Mouse (Mus musculus) forebrain, embryonic 15.5 days (tissue): ENCODE data around the gene Zfp687. TPM values are rescaled to one million over a fixed set of nuclear protein-coding genes. Genes with fewer than 3 reads are reported as not detected.

ENCODE experiments used
- ATAC-seq: fragments of 200-750 bp; cut with Nextera tagmentation; replicated peaks from 2 replicates; pipeline ENCODE4 v1.8.0; 2017; ENCODE audit warnings: mild to moderate bottlenecking, moderate TSS enrichment, moderate library complexity
- H3K27ac ChIP-seq: fragments of 300-500 bp; sonication (generic); replicated peaks from 2 replicates; pipeline ENCODE4 v1.5.1; 2015; ENCODE audit warnings: mild to moderate bottlenecking, inconsistent platforms
- H3K27me3 ChIP-seq: fragments of 300-500 bp; sonication (generic); 2 replicates; pipeline ENCODE4 v1.6.1; 2015; ENCODE audit warnings: inconsistent platforms
- H3K36me3 ChIP-seq: fragments of 300-500 bp; sonication (generic); 2 replicates; pipeline ENCODE4 v1.6.1; 2015; ENCODE audit warnings: mild to moderate bottlenecking, inconsistent platforms
- H3K4me1 ChIP-seq: fragments of 300-500 bp; sonication (generic); 2 replicates; pipeline ENCODE4 v1.6.1; 2015; ENCODE audit warnings: inconsistent platforms
- H3K4me2 ChIP-seq: fragments of 300-500 bp; sonication (generic); replicated peaks from 2 replicates; pipeline ENCODE4 v1.6.1; 2015; ENCODE audit warnings: mild to moderate bottlenecking, inconsistent platforms
- H3K4me3 ChIP-seq: fragments of 300-500 bp; sonication (generic); 2 replicates; pipeline ENCODE4 v1.5.1; 2015; ENCODE audit warnings: mild to moderate bottlenecking, inconsistent platforms
- H3K9ac ChIP-seq: fragments of 300-500 bp; sonication (generic); replicated peaks from 2 replicates; pipeline ENCODE4 v1.6.1; 2015; ENCODE audit warnings: mild to moderate bottlenecking, inconsistent platforms
- H3K9me3 ChIP-seq: fragments of 300-500 bp; sonication (generic); 2 replicates; pipeline ENCODE4 v1.6.1; 2016; ENCODE audit warnings: inconsistent platforms
- WGBS: fragments of 180-500 bp; shearing (Covaris S2); methylation state at CpG from one replicate; pipeline ENCODE4 v1.1.7; 2015; ENCODE audit warnings: mixed read lengths; 5-methylcytosine and 5-hydroxymethylcytosine counted together
- polyA plus RNA-seq: library from polyadenylated mRNA; unstranded; fragments of >200 nt; fragmentation: Nextera tagmentation; extraction: Ambion mirVana; gene quantifications from 2 replicates; pipeline ENCODE4 v1.2.1, GENCODE M21; 2015

Gene Zfp687
- polyA plus RNA-seq, 1 experiment from 2014 or later: 23.0 TPM

DNA sequence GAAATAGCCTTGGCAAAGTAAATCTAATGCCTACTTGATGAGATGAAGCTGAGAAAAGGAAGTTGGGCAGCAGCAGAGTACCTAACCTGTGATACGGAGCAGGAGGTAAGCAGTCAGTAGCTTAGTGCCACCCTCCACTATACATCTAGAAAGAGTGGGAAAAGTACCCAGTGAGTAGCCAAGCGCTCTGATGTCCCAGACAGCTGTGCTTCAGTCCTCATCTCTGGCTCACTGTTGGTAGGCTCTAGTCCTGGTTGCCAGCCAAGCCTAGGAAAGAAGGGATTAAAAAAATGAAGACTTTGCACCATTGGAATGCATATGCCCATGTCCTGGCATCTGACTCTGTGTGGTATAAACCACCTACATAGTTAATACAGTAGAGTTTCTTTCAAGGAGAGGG, 29.7 kb downstream of the Zfp687 start:
- no peaks in the 10 kb centered on the region for H3K27me3 ChIP-seq
- H3K9ac ChIP-seq: no peak overlapping the region
- no peak for ATAC-seq
- H3K36me3 ChIP-seq: peaks cover 30% of the 10 kb centered on the region
- 95% methylated on average over 2 of the region's 2 CpGs for WGBS
- no peak overlapping the region for H3K4me3 ChIP-seq
- 0 out of 2 replicates have a peak, but pooled peaks cover 4% of the 10 kb centered on the region for H3K4me1 ChIP-seq
- no peak overlapping the region for H3K4me2 ChIP-seq
- no peak overlapping the region for H3K27ac ChIP-seq
- H3K9me3 ChIP-seq: no peaks in the 10 kb centered on the region

DNA sequence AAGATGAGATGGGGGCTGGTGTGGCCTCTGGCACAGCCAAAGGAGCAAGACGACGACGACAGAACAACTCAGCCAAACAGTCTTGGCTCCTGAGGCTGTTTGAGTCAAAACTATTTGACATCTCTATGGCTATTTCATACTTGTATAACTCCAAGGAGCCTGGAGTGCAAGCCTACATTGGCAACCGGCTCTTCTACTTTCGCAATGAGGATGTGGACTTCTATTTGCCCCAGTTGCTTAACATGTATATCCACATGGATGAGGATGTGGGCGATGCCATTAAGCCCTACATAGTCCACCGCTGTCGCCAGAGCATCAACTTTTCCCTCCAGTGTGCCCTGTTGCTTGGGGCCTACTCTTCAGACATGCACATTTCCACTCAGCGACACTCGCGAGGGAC, 30.9 kb downstream of the Zfp687 start:
- Histone ChIP-seq H3K27me3 (no peaks in the 10 kb centered on the region), H3K9me3 (no peaks in the 10 kb centered on the region), H3K27ac (no peak overlapping the region), H3K9ac (no peak overlapping the region), H3K36me3 (peaks cover 27% of the 10 kb centered on the region), H3K4me3 (no peak overlapping the region), H3K4me1 (0 out of 2 replicates have a peak, but pooled peaks cover 2% of the 10 kb centered on the region), H3K4me2 (no peak overlapping the region)
- ATAC-seq: no peak
- 93% methylated on average over 11 of the region's 11 CpGs for WGBS

DNA sequence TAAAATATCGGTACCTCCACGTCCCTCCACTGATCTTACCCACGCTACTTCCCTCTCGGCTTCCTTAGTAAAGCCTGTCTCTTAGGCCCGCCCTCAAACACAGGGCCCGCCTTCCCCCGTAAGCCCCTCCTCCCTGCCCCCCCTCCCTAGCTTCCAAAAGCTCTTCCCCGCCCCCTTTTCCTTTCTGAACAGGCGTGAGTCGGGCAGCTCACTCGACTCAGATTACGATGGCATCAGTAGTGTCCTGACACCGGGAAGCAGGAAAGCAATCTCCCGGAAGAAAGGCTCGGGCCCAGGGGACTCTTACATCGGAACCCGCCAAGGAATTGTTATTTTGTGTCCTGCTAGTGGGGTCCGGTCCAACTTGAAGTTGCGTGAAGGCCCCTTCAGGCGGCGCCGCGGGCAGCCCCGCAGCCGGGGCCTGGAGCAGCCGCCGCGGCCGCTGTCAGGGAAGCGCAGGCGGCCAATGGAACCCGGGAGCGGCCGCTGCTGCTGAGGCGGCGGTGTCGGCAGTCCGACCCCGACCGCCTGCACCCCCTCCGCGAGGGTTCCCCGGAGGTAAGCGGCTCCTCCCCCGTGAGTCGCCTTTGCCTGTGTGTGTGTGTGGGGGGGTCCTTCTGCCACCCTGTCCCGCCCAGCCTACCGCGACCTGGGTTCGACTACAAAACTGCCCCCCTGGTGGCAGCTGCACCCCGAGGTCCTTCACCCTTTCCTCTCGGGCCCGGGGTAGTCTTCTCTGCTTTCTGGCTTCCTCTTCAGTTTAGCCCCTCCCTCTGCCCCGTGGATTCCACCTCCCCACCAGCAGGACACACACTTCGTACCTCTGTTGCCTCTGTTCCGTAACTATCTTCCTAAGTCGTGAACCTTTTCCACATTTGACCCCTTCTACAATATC, 40.5 kb downstream of the Zfp687 start, which contains the start of gene Pi4kb:
Gene Pi4kb, plus strand, starts transcription at position 204 of the 895 bp plus-strand sequence.
- Histone ChIP-seq H3K4me1 (peaks cover 18% of the 10 kb centered on the region), H3K27ac (peak within 1 kb of the TSS; percentile 92), H3K36me3 (peaks cover 9% of the 10 kb centered on the region; the same call in 1 of the 2 replicates), H3K9ac (peak within 1 kb of the TSS; percentile 96), H3K4me2 (peak within 1 kb of the TSS; percentile 54), H3K9me3 (no peaks in the 10 kb centered on the region), H3K4me3 (peak within 1 kb of the TSS; percentile 96), H3K27me3 (no peaks in the 10 kb centered on the region)
- WGBS: under 1% methylated on average over 57 of the region's 57 CpGs
- ATAC-seq: peak; percentile 96

DNA sequence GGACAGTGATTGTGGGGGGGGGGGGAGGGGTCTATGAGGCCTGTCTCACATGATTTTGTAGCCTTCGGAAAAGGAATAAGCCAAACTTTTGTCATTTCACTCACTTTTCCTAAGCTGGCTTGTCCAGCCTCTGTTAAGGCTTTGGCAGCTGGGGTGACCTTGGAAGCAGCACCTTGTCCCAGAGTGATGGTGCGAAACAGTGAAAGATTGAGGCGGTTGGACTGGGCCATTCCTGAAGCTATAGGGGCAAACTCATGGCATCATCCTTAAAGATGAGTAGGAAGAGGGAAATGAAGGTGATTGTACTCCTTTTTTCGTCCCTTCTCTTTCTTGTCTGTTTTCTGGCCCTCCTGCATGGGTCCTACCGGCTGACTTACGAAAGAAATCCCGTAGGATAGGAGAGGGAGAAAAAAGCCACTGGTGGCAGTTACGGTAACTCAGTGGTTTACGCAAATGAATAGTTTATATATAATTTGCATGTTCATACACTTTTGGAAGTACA, 41.2 kb downstream of the Zfp687 start:
- Histone ChIP-seq H3K36me3 (peaks cover 5% of the 10 kb centered on the region; the same call in 1 of the 2 replicates), H3K9me3 (no peaks in the 10 kb centered on the region), H3K27ac (peak overlapping the region; percentile 92; the same call in 1 of the 2 replicates), H3K4me3 (peak overlapping the region; percentile 96), H3K4me1 (peaks cover 18% of the 10 kb centered on the region), H3K9ac (peak overlapping the region; percentile 46), H3K27me3 (no peaks in the 10 kb centered on the region), H3K4me2 (peak overlapping the region; percentile 54)
- WGBS: 17% methylated on average over 9 of the region's 9 CpGs
- ATAC-seq: peak; percentile 57

DNA sequence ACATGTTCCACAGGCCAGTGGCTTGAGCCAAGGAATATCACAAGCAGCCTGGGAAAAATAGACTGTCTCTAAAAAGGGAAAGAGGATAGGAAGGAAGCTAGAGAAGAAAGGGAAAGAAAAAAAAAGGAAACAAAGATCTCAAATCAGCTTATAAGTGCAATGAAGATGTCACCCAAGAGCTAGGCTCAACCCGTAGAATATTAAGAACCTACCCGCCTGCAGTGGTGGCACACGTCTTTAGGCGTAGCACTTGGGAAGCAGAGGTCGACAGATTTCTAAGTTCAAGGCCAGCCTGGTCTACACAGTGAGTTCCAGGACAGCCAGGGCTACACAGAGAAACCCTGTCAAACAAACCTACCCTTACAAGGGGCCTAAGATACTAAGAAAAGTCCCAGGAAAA, 41.6 kb downstream of the Zfp687 start:
- Histone ChIP-seq H3K4me1 (peaks cover 18% of the 10 kb centered on the region), H3K27ac (no peak overlapping the region), H3K27me3 (no peaks in the 10 kb centered on the region), H3K9me3 (no peaks in the 10 kb centered on the region), H3K4me3 (no peak overlapping the region), H3K9ac (no peak overlapping the region), H3K36me3 (peaks cover 5% of the 10 kb centered on the region; the same call in 1 of the 2 replicates), H3K4me2 (peak overlapping the region; percentile 54; the same call in 1 of the 2 replicates)
- WGBS: 88% methylated on average over 5 of the region's 5 CpGs
- ATAC-seq: no peak

DNA sequence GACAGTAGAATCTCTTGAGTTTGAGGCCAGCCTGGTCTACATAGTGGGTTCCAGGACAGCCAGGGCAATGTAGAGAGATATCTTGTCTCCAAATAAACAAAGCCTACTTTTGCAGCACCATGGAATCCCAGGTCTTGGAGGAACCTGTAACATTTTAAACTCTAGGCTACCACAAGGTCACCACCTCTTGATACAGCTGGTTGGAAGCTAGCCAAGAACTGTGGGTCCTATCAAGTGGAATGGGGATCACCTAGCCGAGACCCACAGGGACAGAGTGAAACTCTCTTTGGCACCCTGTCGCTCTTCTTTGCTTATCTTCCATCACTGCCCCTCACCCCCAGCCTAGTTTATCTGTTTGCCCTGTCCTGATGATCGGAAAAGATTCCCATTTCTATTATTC, 42.7 kb downstream of the Zfp687 start:
- ATAC-seq: no peak

DNA sequence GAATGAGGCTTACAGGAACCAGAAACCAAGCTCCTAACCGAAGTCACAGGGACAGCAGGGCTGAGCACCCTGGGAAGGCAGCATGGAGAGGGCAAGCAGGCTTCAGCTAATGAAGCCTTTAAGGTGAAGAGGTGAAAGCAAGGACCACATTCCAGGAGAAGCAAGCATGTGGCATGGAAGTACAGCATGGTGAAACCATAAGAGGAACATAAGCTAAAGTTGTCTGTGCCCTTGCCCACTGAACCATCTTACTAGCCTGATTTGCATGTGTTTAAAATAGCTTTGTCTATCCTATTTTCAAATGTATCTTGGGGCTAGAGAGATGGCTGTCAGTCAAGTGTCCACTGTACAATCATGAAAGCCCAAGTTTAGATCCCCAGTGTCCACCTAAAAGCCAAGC, 49.4 kb downstream of the Zfp687 start:
- ATAC-seq: no peak
- H3K4me1 ChIP-seq: no peaks in the 10 kb centered on the region
- H3K9ac ChIP-seq: no peak overlapping the region
- H3K4me3 ChIP-seq: no peak overlapping the region
- no peak overlapping the region for H3K27ac ChIP-seq
- H3K36me3 ChIP-seq: no peaks in the 10 kb centered on the region
- no peaks in the 10 kb centered on the region for H3K9me3 ChIP-seq
- no peaks in the 10 kb centered on the region for H3K27me3 ChIP-seq
- no peak overlapping the region for H3K4me2 ChIP-seq
- WGBS: 78% methylated on average over 1 of the region's 1 CpGs

More for the DNA sequence above, 42.7 kb downstream of the Zfp687 start:
- Histone ChIP-seq H3K4me3 (no peak overlapping the region), H3K27me3 (no peaks in the 10 kb centered on the region), H3K9me3 (no peaks in the 10 kb centered on the region), H3K27ac (no peak overlapping the region), H3K9ac (no peak overlapping the region), H3K4me1 (peaks cover 18% of the 10 kb centered on the region), H3K4me2 (no peak overlapping the region), H3K36me3 (peaks cover 5% of the 10 kb centered on the region; the same call in 1 of the 2 replicates)
- WGBS: 90% methylated on average over 3 of the region's 3 CpGs

DNA sequence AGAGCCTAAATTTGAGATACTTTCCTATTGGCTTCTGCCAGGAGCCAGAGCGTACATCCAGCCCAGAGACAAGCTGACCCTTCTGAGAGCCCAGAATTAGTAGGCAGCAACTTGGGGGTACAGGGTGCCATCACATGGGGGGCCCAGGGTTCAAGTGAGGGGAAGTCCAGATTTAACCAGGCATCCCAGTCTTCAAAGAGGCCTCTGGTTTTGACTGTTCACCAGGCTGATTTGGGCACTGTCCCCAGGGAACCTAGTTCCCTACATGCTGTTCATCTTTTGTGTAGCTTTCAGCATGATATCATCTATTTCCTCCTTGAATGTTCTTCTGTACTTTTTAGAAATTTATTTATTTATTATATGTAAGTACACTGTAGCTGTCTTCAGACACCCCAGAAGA, 50.3 kb downstream of the Zfp687 start:
- Histone ChIP-seq H3K4me2 (no peak overlapping the region), H3K36me3 (no peaks in the 10 kb centered on the region), H3K9ac (no peak overlapping the region), H3K4me1 (no peaks in the 10 kb centered on the region), H3K9me3 (no peaks in the 10 kb centered on the region), H3K27ac (no peak overlapping the region), H3K4me3 (no peak overlapping the region), H3K27me3 (no peaks in the 10 kb centered on the region)
- 88% methylated on average over 1 of the region's 1 CpGs for WGBS
- no peak for ATAC-seq

DNA sequence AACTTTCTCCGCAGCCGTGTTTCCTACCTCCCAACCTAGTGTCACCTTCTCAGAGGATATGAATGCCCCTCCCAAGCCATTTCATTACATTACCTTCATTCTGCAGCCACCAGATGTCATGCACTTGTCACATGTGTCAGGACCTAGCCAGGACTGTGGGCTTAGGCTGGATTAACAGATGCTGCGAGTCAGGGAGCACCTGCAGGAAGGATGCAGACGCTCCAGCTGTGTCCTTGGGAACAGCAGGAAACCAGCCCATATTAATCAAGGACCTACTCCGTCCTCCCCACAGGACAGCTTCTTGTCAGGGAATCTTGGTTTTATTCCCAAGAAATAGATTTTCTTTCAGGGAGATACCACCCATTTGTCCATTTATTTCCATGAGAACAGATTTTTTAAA, 54.9 kb downstream of the Zfp687 start:
- ATAC-seq: no peak
- H3K4me1 ChIP-seq: peaks cover 3% of the 10 kb centered on the region
- H3K4me2 ChIP-seq: no peak overlapping the region
- H3K27me3 ChIP-seq: no peaks in the 10 kb centered on the region
- no peak overlapping the region for H3K27ac ChIP-seq
- H3K36me3 ChIP-seq: peaks cover 16% of the 10 kb centered on the region
- H3K9ac ChIP-seq: no peak overlapping the region; the same call in 1 of the 2 replicates
- WGBS: 56% methylated on average over 5 of the region's 5 CpGs
- H3K4me3 ChIP-seq: no peak overlapping the region
- H3K9me3 ChIP-seq: no peaks in the 10 kb centered on the region

DNA sequence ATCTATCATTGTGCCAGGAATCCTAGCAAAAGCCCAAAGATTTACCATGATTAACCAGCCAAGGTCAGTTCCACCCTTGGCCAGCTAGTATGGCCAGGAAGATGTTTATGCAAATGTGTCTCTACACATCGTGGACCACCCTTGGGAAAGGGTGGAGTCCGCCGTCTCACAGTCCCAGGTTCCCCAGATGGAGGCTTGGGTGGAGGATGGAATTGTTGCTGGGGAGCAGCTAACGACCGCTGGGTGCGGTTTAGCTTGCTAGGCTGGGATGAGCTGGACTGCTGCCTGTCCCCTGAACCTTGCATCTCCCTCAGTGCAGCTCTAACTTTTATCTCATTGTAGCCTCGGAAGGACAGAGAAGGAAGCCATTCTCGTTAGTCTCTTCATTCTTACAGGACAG, 55.4 kb downstream of the Zfp687 start:
- no peak overlapping the region for H3K4me2 ChIP-seq
- 52% methylated on average over 8 of the region's 8 CpGs for WGBS
- no peak overlapping the region for H3K4me3 ChIP-seq
- H3K27ac ChIP-seq: no peak overlapping the region
- H3K36me3 ChIP-seq: peaks cover 16% of the 10 kb centered on the region
- peaks cover 8% of the 10 kb centered on the region for H3K4me1 ChIP-seq
- no peak for ATAC-seq
- H3K27me3 ChIP-seq: no peaks in the 10 kb centered on the region
- H3K9ac ChIP-seq: no peak overlapping the region
- H3K9me3 ChIP-seq: no peaks in the 10 kb centered on the region

DNA sequence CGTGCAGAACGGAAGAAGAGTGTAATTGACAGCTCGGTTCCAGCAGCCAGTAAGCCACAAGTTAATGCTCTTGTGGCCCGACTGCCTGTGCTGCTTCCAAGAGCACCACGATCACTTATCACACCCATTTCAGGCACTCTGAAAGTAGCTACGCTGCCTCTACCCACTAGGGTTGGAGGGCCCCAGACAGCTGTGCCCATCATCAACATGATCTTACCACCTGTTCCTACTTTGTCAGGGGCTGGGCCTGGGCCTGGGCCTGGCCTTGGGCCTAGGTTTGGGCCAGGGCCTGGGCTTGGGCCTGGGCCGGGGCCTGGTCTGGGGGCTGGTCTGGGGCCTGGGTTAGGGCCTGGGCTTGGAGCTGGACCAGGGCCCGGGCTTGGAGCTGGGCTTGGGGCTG, 57.0 kb downstream of the Zfp687 start:
- Histone ChIP-seq H3K4me1 (peaks cover 15% of the 10 kb centered on the region), H3K4me3 (no peak overlapping the region), H3K36me3 (peaks cover 16% of the 10 kb centered on the region), H3K9me3 (no peaks in the 10 kb centered on the region), H3K27ac (no peak overlapping the region), H3K4me2 (no peak overlapping the region), H3K9ac (no peak overlapping the region), H3K27me3 (no peaks in the 10 kb centered on the region)
- 92% methylated on average over 8 of the region's 8 CpGs for WGBS
- ATAC-seq: no peak
